Mouse (Mus musculus): ENCODE measurements around the gene Gm15737.

DNA sequence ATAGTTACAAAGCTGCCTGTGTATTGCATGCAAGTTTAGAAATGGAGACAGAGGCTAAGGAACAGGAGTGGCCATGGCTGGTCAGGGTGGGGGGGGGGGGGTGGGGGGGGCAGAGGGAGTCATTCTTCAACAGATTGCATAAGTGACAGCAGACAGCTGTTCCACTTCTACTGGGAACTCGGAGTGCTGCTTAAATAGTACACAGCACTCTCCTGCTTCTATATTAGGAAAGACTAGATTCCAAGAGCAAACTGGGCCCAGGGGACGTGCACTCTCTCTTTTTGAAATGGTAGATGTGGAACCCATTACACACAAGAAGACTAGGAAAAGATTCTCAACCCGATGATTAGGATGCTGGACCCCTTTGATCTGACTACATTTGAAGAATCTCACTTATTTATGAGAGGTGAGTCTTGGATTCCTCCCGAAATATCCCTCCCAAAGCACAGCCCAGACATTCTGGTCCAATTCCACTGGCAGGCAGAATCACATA, at the start of gene Gm15737:
- TF ChIP-seq CTCF (IDR thresholded peaks at IDR 0.05; ENCODE audit: control insufficient read depth, insufficient read depth, insufficient replicate concordance, low read depth, low read length) (no peak), POLR2A (IDR thresholded peaks at IDR 0.05; ENCODE audit: control insufficient read depth, low read depth, low read length) (no peak)

Measured in testis, adult 2 months (tissue).